ENCODE assay signal across 9 mouse cellular contexts in the genomic region with DNA sequence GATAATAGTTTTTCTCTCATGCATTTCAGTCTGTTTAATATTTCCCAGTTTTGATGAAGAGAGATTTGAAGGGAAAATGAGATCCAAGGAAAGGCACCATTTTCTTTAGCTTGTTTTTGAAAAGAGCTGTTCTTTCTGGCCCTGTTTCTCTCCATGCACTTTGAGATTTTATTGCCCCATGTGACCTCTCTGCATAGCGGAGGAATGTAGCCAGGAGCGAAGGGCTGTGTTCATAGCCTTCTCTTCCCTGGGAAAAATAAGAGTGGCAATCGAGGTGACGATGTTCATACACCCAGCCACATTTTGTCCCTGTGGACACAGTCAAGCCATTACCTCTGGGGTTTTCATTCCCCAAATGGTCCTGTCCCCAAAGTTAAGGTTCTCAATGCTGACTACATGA. TPM values are rescaled to one million over a fixed set of nuclear protein-coding genes. Genes with fewer than 3 reads are reported as not detected.
DNase-seq lines count a peak whose midpoint lies in the region; ATAC-seq lines count a peak whose summit lies in the region.
"Had no signal": no experiment of that assay in that cellular context is flagged by ENCODE, and none has a peak within 500 bp of the region (broad histone marks: within the 10 kb centered on the region; RNA-seq: fewer than 3 reads in every experiment).

No protein-coding gene starts in this region.

- H3K4me3 ChIP-seq in heart, embryonic 13.5 days: no peak overlapping the region
- H3K4me3 ChIP-seq in neural tube, embryonic 12.5 days: no peak overlapping the region
- no peak overlapping the region for H3K4me3 ChIP-seq in limb, embryonic 13.5 days

- whole genome bisulfite sequencing in heart, embryonic 13.5 days: 72% methylated on average over 4 of the region's 4 CpGs
- 43% methylated on average over 4 of the region's 4 CpGs for WGBS in neural tube, embryonic 12.5 days
- 10% methylated on average over 4 of the region's 4 CpGs for WGBS in limb, embryonic 13.5 days

- no peaks in the 10 kb centered on the region for H3K9me3 ChIP-seq in heart, embryonic 13.5 days
- H3K9me3 ChIP-seq in neural tube, embryonic 12.5 days: no peaks in the 10 kb centered on the region
- H3K9me3 ChIP-seq in limb, embryonic 13.5 days: no peaks in the 10 kb centered on the region

- no peak overlapping the region for H3K4me2 ChIP-seq in heart, embryonic 13.5 days
- H3K4me2 ChIP-seq in neural tube, embryonic 12.5 days (replicated peaks): peak overlapping the region; percentile 62; the same call in 1 of the 2 replicates
- peak overlapping the region; percentile 78 for H3K4me2 ChIP-seq in limb, embryonic 13.5 days (replicated peaks)

- peak overlapping the region; percentile 74; the same call in 1 of the 2 replicates for H3K9ac ChIP-seq in heart, embryonic 13.5 days
- H3K9ac ChIP-seq in neural tube, embryonic 12.5 days: no peak overlapping the region
- no peak overlapping the region for H3K9ac ChIP-seq in limb, embryonic 13.5 days

- no peaks in the 10 kb centered on the region; the same call in 1 of the 2 replicates for H3K27me3 ChIP-seq in heart, embryonic 13.5 days (replicated peaks)
- H3K27me3 ChIP-seq in neural tube, embryonic 12.5 days (replicated peaks): no peaks in the 10 kb centered on the region
- 0 out of 2 replicates have a peak, but pooled peaks cover 3% of the 10 kb centered on the region for H3K27me3 ChIP-seq in limb, embryonic 13.5 days

- ATAC-seq in heart, embryonic 13.5 days (ENCODE audit: extremely low read depth, insufficient number of reproducible peaks, low FRiP score, low TSS enrichment): no peak
- ATAC-seq in neural tube, embryonic 12.5 days (ENCODE audit: low FRiP score, low read depth): no peak
- no peak; the same call in 1 of the 2 replicates for ATAC-seq in limb, embryonic 13.5 days (ENCODE audit: low FRiP score, low read depth)

- 0 out of 2 replicates have a peak overlapping the region, but pooled peaks have one; percentile 71 for H3K27ac ChIP-seq in heart, embryonic 13.5 days (replicated peaks)
- H3K27ac ChIP-seq in neural tube, embryonic 12.5 days: no peak overlapping the region
- H3K27ac ChIP-seq in limb, embryonic 13.5 days: peak overlapping the region; percentile 23; the same call in 1 of the 2 replicates

- 0 out of 2 replicates have a peak, but pooled peaks cover 2% of the 10 kb centered on the region for H3K36me3 ChIP-seq in heart, embryonic 13.5 days
- peaks cover 17% of the 10 kb centered on the region; the same call in 1 of the 2 replicates for H3K36me3 ChIP-seq in neural tube, embryonic 12.5 days
- H3K36me3 ChIP-seq in limb, embryonic 13.5 days: peaks cover 16% of the 10 kb centered on the region; the same call in 1 of the 2 replicates

- H3K4me1 ChIP-seq in heart, embryonic 13.5 days: peaks cover 29% of the 10 kb centered on the region
- H3K4me1 ChIP-seq in neural tube, embryonic 12.5 days: peaks cover 37% of the 10 kb centered on the region
- peaks cover 49% of the 10 kb centered on the region for H3K4me1 ChIP-seq in limb, embryonic 13.5 days

- no peak for DNase-seq in heart, adult 18-20 months
- no peak for DNase-seq in neural tube, embryonic 10.5 days (ENCODE audit: extremely low spot score, low spot score)
- DNase-seq in yolk sac, embryonic 10.5 days (ENCODE audit: low spot score): peak; percentile 28
- no peak for DNase-seq in adrenal gland, adult (ENCODE audit: inconsistent age in 2 of 2, low spot score in 1 of 2)
- DNase-seq in spleen, postnatal 14 days (ENCODE audit: low spot score in 2 of 2): no peak
- DNase-seq: B cell, adult 2 months had no signal

RNA-seq across cellular contexts. Expression of gene Mgst2, which starts 40.0 kb away (rescaled TPM):
- polyA plus RNA-seq in heart, embryonic 13.5 days (2015; fragmentation: Nextera tagmentation; extraction: Ambion mirVana): 2.4 and 3.8 TPM in 2 replicates
- total RNA-seq in heart, adult 18-20 months (2021): 1 to 10 TPM in 1 of 2 experiments, under 1 TPM in 1; 0.65 to 2.5 TPM
- 1.3 and 1.5 TPM in 2 replicates for polyA plus RNA-seq in neural tube, embryonic 12.5 days (2016; fragmentation: Nextera tagmentation; extraction: Ambion mirVana)
- polyA plus RNA-seq in limb, embryonic 13.5 days (2015; fragmentation: Nextera tagmentation; extraction: Ambion mirVana): 1.9 TPM in 2 replicates
